Mouse (Mus musculus) brain, embryonic 14.5 days (tissue): Measurements from ENCODE around the gene Zglp1. TPM values are rescaled to one million over a fixed set of nuclear protein-coding genes. Genes with fewer than 3 reads are reported as not detected.

ENCODE experiments used
- DNase-seq: peaks from one replicate; pipeline ENCODE4 v3.0.0-alpha.2; 2011; ENCODE audit warnings: low read depth
- CTCF ChIP-seq: fragments of 200-500 bp; IDR thresholded peaks from 2 replicates; pipeline ENCODE4 v1.5.1; 2012; ENCODE audit warnings: inconsistent platforms, mild to moderate bottlenecking, moderate library complexity, borderline replicate concordance; ENCODE audit not compliant: insufficient read depth, insufficient read length; ENCODE audit errors: extremely low read depth
- POLR2A ChIP-seq: fragments of 200-500 bp; IDR thresholded peaks from 2 replicates; pipeline ENCODE4 v1.6.1; 2012; ENCODE audit warnings: mild to moderate bottlenecking, inconsistent platforms, borderline replicate concordance; ENCODE audit not compliant: poor library complexity, insufficient read depth, insufficient read length, severe bottlenecking; ENCODE audit errors: extremely low read depth
- polyA plus RNA-seq: library from polyadenylated mRNA; depleted of rRNA; stranded (reverse); fragments of >200 nt; gene quantifications from 2 replicates; pipeline ENCODE4 v1.2.3, GENCODE M21; 2012

Zglp1 gene
- polyA plus RNA-seq, 1 experiment: 2.1 TPM

GRCm38 (mm10) chr9:21031896-21032351, 35.0 kb downstream of the Zglp1 start, which contains the start of gene Icam5:
Gene Icam5 (plus strand): TSS chr9:21032073.
- DNase-seq: peak; percentile 48

DNA sequence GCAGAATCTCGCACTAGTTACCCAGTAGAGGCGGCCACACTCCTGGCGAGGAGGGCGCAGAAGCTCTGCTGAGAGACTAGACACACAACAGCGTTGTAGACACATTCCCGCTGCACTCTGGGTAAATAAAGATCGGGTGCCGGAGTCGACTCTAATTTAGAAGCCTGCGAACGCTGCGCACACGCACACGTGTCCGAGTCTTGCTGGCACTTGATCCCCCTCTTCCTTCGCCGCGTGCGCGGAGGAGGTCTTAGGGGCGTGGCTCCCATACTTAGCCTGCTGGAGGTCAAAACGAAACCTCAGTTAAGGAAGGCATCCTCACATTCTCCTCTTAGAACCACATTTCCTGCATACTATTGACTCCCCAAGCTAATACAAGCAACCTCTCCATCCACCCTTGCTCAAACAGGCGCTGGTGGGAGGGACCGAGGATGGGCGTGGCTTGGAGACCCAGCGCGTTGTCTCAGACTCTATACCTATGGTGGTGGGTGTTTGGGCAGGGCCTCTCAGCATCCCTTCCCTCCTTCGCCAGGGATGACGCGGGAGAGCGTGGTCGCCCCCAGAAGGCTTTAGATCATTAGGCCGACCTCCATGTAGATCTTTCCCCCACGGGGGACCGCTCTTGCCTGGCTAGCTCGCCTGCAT, 35.5 kb downstream of the Zglp1 start:
- TF ChIP-seq POLR2A: no peak
- no peak for TF ChIP-seq CTCF
- DNase-seq: peak; percentile 71

More at GRCm38 (mm10) chr9:21031896-21032351, 35.0 kb downstream of the Zglp1 start, which contains the start of gene Icam5:
- no peak for TF ChIP-seq POLR2A
- no peak for TF ChIP-seq CTCF

- peak; percentile 89 for DNase-seq
- no peak for TF ChIP-seq POLR2A
- peak; percentile 59; the same call in 1 of the 2 replicates for TF ChIP-seq CTCF
Observed at GRCm38 (mm10) chr9:21030781-21031250, 36.1 kb downstream of the Zglp1 start.

DNA sequence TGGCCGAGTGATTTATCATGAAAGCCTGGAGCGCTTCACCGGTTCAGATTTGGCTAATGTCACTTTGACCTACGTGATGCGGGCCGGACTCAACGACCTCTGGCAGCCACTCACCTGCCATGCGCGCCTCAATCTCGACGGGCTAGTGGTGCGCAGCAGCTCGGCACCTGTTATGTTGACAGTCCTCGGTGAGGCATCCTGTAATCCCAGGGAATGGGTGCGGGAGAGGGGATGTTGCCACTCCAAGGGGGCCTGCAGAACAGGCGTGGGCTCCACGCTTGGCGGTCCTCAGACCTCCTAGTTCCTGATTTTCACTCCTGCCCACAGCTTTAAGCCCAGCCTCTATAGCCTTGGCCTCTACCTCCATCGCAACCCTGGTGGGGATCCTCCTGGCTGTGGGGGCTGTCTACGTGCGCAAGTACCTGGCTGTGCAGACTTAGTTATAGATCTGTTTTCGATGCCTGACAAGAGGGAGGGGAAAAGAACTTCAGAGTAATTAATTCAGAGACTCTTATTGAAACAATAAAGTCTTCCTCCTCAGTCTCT, 36.8 kb downstream of the Zglp1 start:
- no peak for DNase-seq
- TF ChIP-seq POLR2A: no peak
- no peak for TF ChIP-seq CTCF

DNA sequence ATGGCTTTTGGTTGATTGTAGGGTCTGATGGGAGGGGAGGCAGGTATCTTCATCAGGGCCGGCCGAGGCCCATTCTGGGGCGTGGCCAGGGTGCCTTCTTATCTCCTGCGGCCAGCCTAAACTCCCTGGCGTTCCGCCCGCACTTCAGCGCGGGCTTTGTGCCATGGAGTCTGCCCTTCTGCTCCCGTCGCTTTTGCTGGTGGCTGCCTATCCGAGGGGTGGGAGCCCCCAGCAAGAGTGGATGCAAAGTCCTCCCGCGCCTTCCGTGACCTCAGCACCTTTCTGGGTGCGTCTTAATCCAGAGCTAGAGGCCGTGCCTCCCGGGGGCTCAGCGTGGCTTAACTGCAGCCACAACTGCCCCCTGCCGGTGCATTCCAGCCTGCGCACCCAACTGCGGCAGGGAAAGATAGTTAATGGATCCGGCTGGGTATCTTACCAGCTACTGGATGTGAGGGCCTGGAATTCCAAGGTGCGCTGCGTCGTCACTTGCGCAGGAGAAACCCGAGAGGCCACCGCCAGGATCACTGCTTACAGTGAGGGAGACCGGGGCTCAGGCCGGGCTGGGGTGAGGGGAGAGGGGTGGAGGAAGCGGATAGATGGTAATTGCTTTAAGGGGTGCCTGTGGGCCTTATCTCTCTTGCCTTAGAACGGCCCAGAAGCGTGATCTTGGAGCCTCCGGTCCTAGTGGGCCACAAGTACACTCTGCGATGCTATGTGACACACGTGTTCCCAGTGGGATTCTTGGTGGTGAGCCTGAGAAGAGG, 37.4 kb downstream of the Zglp1 start, which contains the start of gene Icam4:
Icam4 (plus strand) TSS at position 83 of the 764 bp plus-strand sequence.
- peak; percentile 63 for DNase-seq
- TF ChIP-seq POLR2A (no peak), CTCF (peak; percentile 83)

GRCm38 (mm10) chr9:21028560-21029110, 38.3 kb downstream of the Zglp1 start:
- no peak for DNase-seq
- TF ChIP-seq CTCF: no peak
- no peak for TF ChIP-seq POLR2A

GRCm38 (mm10) chr9:21027774-21028290, 39.1 kb downstream of the Zglp1 start:
- DNase-seq: no peak
- no peak for TF ChIP-seq POLR2A
- TF ChIP-seq CTCF: no peak

DNA sequence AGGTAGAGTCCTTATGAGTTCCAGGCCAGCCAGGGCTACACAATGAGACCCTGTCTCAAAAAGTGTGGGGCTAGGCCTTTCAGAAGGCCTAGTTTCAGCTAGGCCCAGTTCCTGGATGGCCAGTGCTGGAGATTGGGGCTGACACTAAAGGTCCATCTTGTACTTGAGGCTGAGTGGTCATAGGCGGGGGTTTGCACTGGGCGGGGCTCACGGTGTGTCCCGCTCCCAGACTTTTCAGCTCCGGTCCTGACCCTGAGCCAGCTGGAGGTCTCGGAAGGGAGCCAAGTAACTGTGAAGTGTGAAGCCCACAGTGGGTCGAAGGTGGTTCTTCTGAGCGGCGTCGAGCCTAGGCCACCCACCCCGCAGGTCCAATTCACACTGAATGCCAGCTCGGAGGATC, 40.0 kb downstream of the Zglp1 start:
- TF ChIP-seq POLR2A (no peak), CTCF (no peak)
- no peak for DNase-seq

DNA sequence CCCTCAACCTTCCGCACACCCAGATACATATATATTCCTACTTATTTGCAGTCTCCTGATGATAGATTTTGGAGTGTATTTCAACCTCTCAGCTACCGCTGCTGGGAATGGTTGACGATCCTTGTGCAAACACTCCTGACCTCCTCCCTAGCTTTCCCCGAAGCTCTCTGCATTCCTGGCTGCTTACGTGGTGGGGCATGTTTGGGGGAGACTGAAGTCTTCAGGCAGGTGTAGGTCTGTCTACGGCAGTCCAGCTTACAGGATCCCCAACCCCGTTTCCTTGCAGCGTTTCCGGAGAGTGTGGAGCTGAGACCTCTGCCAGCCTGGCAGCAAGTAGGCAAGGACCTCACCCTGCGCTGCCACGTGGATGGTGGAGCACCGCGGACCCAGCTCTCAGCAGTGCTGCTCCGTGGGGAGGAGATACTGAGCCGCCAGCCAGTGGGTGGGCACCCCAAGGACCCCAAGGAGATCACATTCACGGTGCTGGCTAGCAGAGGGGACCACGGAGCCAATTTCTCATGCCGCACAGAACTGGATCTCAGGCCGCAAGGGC, 41.6 kb downstream of the Zglp1 start:
- DNase-seq: no peak
- TF ChIP-seq CTCF (no peak), POLR2A (no peak)

GRCm38 (mm10) chr9:21022726-21023125, 44.2 kb downstream of the Zglp1 start:
- DNase-seq: no peak
- TF ChIP-seq CTCF: no peak
- TF ChIP-seq POLR2A: no peak
